Mouse (Mus musculus) midbrain, postnatal 0 days (tissue): ENCODE measurements around the gene Dennd4c. TPM values are rescaled to one million over a fixed set of nuclear protein-coding genes. Genes with fewer than 3 reads are reported as not detected.

Experiments
- ATAC-seq: fragments of 200-750 bp; cut with Nextera tagmentation; 2 replicates; pipeline ENCODE4 v1.8.0; 2017; ENCODE audit warnings: moderate number of reproducible peaks, mild to moderate bottlenecking, moderate TSS enrichment, moderate library complexity; ENCODE audit not compliant: low FRiP score
- DNase-seq: peaks from one replicate; pipeline ENCODE4 v3.0.0-alpha.2; 2015; ENCODE audit warnings: low spot score
- H3K27ac ChIP-seq: fragments of 300-500 bp; sonication (generic); 2 replicates; pipeline ENCODE4 v1.5.1; 2014; ENCODE audit warnings: low read depth, mild to moderate bottlenecking, low read length, mixed read lengths
- H3K27me3 ChIP-seq: fragments of 300-500 bp; sonication (generic); 2 replicates; pipeline ENCODE4 v1.6.1; 2014; ENCODE audit warnings: low read length, control low read depth, mixed read lengths; ENCODE audit not compliant: insufficient read depth
- H3K36me3 ChIP-seq: fragments of 300-500 bp; sonication (generic); 2 replicates; pipeline ENCODE4 v1.6.1; 2014; ENCODE audit warnings: low read length, control low read depth, mixed read lengths; ENCODE audit not compliant: insufficient read depth
- H3K4me1 ChIP-seq: fragments of 300-500 bp; sonication (generic); 2 replicates; pipeline ENCODE4 v1.6.1; 2014; ENCODE audit warnings: mild to moderate bottlenecking, control low read depth, antibody characterized with exemption, low read length, mixed read lengths; ENCODE audit not compliant: insufficient read depth
- H3K4me2 ChIP-seq: fragments of 300-500 bp; sonication (generic); 2 replicates; pipeline ENCODE4 v1.6.1; 2014; ENCODE audit warnings: low read depth, mild to moderate bottlenecking, low read length, mixed read lengths; ENCODE audit not compliant: poor library complexity, severe bottlenecking
- H3K4me3 ChIP-seq: fragments of 300-500 bp; sonication (generic); 2 replicates; pipeline ENCODE4 v1.5.1; 2014; ENCODE audit warnings: low read depth, mild to moderate bottlenecking, low read length, moderate library complexity
- H3K9ac ChIP-seq: fragments of 300-500 bp; sonication (generic); replicated peaks from 2 replicates; pipeline ENCODE4 v1.6.1; 2014; ENCODE audit warnings: mild to moderate bottlenecking, low read length, moderate library complexity, mixed read lengths; ENCODE audit not compliant: poor library complexity, severe bottlenecking
- H3K9me3 ChIP-seq: fragments of 300-500 bp; sonication (generic); 2 replicates; pipeline ENCODE4 v1.6.1; 2016; ENCODE audit warnings: low read length, control low read depth
- CTCF ChIP-seq: IDR thresholded peaks from 2 replicates; pipeline ENCODE4 v1.5.1; 2016; ENCODE audit warnings: antibody characterized with exemption, mild to moderate bottlenecking
- WGBS: fragments of 180-500 bp; shearing (Covaris S2); extraction: QIAGEN DNeasy Blood & Tissue Kit; methylation state at CpG from one replicate; pipeline ENCODE4 v1.1.7; 2014; 5-methylcytosine and 5-hydroxymethylcytosine counted together
- polyA plus RNA-seq: library from polyadenylated mRNA; unstranded; fragments of >200 nt; fragmentation: Nextera tagmentation; extraction: Ambion mirVana; gene quantifications from 2 replicates; pipeline ENCODE4 v1.2.1, GENCODE M21; 2015
- total RNA-seq: library from RNA; depleted of rRNA; stranded (reverse); fragments of >200 nt; gene quantifications from 2 replicates; pipeline ENCODE4 v1.2.3, GENCODE M21; 2014

Dennd4c gene
- total and polyA plus RNA-seq, 2 experiments from 2014 or later, result 2.6 to 22.6 TPM

DNA sequence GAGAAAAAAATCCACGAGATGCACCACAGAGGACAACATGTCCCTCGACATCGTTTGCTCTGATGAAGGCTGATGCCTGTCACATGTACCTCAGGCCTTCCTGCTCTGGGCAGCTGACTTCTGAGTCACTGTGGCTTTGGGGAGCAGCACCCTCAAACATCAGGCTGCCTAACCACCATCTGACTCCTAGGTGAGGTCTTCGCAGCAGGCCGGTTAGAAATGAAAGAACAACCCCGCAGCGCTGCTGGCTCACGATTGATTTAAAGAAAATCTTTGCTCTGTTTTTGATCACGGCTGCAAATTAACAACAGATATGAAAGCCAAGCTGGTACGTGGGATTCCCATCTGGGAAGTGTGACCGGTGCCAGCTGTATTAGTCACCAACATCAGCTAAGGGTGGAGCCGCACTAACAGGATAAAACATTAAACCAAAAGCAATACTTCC, 35.6 kb upstream of the Dennd4c start:
- no peaks in the 10 kb centered on the region for H3K27me3 ChIP-seq
- DNase-seq (no peak), ATAC-seq (no peak)
- WGBS, result 86% methylated on average over 12 of the region's 12 CpGs
- no peak overlapping the region for H3K27ac ChIP-seq
- H3K9me3 ChIP-seq, result no peaks in the 10 kb centered on the region
- no peaks in the 10 kb centered on the region for H3K36me3 ChIP-seq
- H3K4me3 ChIP-seq, result no peak overlapping the region
- no peak for TF ChIP-seq CTCF
- no peak overlapping the region for H3K4me2 ChIP-seq
- no peaks in the 10 kb centered on the region for H3K4me1 ChIP-seq
- no peak overlapping the region for H3K9ac ChIP-seq

DNA sequence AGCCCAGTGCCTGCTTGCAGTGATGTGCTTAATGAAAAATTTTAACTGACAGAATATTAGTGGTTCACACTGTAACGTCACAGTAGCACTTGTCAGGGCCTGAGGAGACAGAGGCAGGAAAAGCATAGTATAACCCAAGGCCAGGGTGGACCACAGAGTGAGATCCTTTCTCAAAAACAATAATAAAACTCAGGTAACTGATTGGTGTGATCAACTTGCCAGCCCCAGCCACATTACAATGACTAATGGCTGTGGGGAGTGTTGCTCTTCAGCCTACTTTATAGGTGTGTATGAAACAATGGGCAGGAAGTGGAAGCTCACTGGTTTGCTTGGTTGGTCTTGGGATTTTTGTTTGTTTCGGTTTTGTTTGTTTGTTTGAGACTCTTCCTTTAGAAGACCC, 34.8 kb upstream of the Dennd4c start:
- Histone ChIP-seq H3K4me2 (no peak overlapping the region), H3K4me3 (no peak overlapping the region), H3K9me3 (no peaks in the 10 kb centered on the region), H3K9ac (no peak overlapping the region), H3K36me3 (no peaks in the 10 kb centered on the region), H3K27me3 (no peaks in the 10 kb centered on the region), H3K27ac (no peak overlapping the region), H3K4me1 (no peaks in the 10 kb centered on the region)
- no peak for TF ChIP-seq CTCF
- 73% methylated on average over 2 of the region's 2 CpGs for WGBS
- ATAC-seq (no peak), DNase-seq (no peak)

DNA sequence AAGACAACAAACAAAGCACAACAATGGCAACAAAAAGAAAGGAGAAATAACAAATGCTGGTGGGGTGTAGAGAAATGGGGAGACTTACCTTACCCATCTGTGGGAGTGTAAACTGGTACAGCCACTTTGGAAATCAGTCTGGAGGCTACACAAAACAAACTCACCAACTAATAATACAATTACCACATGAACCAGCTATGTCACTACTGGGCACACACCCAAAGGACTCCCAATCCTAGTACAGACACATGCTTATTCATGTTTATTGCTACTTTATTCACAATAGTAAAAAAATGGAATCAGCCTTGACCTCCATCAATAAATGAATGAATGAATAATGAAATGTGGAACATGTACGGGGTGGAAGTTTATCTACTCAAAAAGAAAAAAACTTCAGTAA, 33.0 kb upstream of the Dennd4c start:
- Histone ChIP-seq H3K27me3 (no peaks in the 10 kb centered on the region), H3K4me3 (no peak overlapping the region), H3K27ac (no peak overlapping the region), H3K9me3 (no peaks in the 10 kb centered on the region), H3K4me1 (no peaks in the 10 kb centered on the region), H3K9ac (no peak overlapping the region), H3K4me2 (no peak overlapping the region), H3K36me3 (no peaks in the 10 kb centered on the region)
- no peak for DNase-seq
- no peak for ATAC-seq
- WGBS, result 91% methylated on average over 1 of the region's 1 CpGs
- TF ChIP-seq CTCF, result no peak

DNA sequence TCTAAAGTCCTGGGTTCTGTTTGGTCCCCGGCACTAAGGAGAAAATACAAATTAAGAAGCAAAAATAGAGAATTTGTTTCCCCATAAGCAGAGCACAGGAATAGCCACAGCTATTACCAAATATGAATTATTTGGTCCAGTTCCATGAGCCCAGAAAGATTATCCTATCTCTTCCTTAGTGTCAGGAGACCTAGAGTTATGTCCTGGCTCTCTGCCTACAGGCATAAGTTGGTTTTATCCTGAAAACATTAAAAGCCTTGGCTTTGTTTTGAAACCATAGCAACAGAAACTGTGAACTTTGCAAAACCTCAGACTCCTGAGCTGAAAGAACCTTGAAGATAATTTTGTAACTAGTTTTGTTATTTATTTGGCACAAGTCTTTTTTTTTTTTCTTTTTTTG, 31.2 kb upstream of the Dennd4c start:
- no peaks in the 10 kb centered on the region for H3K9me3 ChIP-seq
- DNase-seq, result peak; percentile 17
- ATAC-seq, result no peak
- no peak overlapping the region for H3K27ac ChIP-seq
- H3K4me2 ChIP-seq, result no peak overlapping the region
- no peaks in the 10 kb centered on the region for H3K4me1 ChIP-seq
- no peak for TF ChIP-seq CTCF
- no peak overlapping the region for H3K9ac ChIP-seq
- 61% methylated on average over 1 of the region's 1 CpGs for WGBS
- H3K4me3 ChIP-seq, result no peak overlapping the region
- H3K36me3 ChIP-seq, result no peaks in the 10 kb centered on the region
- no peaks in the 10 kb centered on the region for H3K27me3 ChIP-seq

DNA sequence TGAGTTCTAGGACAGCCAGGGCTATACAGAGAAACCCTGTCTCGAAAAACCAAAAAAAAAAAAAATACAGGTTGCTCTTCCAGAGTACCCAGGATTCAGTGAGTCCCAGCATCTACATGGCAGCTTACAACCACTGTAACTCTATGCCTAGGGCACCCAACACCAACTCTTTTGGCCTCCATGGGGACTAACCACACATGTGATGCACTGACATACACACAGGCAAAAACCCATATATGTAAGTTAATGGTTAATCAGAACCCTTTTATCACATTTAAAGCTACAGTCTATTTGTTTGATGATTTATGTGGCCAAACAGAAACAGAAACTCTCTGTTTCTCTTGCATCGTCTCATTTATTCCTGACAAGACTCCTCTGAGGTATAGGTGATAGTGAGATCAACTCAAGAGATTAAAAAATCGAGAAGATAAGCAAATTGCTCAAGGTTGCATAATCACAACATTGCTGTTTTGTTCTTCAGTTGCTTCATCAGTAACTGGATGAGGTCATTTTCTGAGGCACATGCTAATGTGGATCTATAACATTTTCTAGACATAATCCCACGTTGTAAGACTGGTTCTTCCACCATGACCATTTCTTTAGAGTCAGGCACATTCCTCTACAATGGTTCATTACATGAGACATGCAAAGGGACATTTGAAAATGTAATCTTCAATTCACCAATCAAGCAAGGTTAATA, 29.3 kb upstream of the Dennd4c start:
- no peak for DNase-seq
- Histone ChIP-seq H3K36me3 (no peaks in the 10 kb centered on the region), H3K9me3 (no peaks in the 10 kb centered on the region), H3K27ac (no peak overlapping the region), H3K27me3 (no peaks in the 10 kb centered on the region), H3K4me3 (no peak overlapping the region), H3K9ac (no peak overlapping the region), H3K4me2 (no peak overlapping the region), H3K4me1 (no peaks in the 10 kb centered on the region)
- TF ChIP-seq CTCF, result no peak
- no peak for ATAC-seq
- WGBS, result 70% methylated on average over 4 of the region's 4 CpGs

DNA sequence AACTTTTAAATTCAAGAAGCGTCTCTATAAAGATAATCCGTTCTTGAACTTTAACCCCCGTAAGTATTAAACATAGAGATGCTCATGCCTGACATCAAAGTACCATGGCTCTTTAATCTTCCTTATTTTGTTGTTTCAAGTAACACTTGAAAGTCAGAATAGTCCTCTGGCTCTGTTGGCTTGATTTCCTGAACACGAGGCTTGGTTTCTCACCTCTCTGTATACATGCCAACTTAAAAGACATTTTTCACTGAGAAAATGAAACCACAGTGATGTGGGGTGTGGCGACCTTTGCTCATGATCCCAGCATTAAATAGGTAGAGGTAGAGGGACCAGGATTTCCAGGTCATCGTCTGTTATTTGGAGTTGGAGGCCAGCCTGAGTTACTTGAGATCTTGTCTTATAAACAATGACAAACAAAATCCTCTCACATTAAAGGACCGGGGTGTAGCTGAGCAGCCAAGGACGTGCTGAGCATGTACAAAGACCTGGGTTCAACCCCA, 26.4 kb upstream of the Dennd4c start:
- TF ChIP-seq CTCF, result no peak
- Histone ChIP-seq H3K4me1 (no peaks in the 10 kb centered on the region), H3K36me3 (no peaks in the 10 kb centered on the region), H3K27me3 (no peaks in the 10 kb centered on the region), H3K27ac (no peak overlapping the region), H3K4me3 (no peak overlapping the region), H3K9me3 (no peaks in the 10 kb centered on the region), H3K4me2 (no peak overlapping the region), H3K9ac (no peak overlapping the region)
- ATAC-seq (no peak), DNase-seq (no peak)
- 77% methylated on average over 8 of the region's 8 CpGs for WGBS
